Mouse (Mus musculus) intestine, postnatal 0 days (tissue): Measurements from ENCODE around the gene Cdc34b. TPM values are rescaled to one million over a fixed set of nuclear protein-coding genes. Genes with fewer than 3 reads are reported as not detected.

Experiments
- ATAC-seq: fragments of 200-750 bp; cut with Nextera tagmentation; 2 replicates; pipeline ENCODE4 v1.8.0; 2017; ENCODE audit warnings: mild to moderate bottlenecking, moderate TSS enrichment, moderate library complexity
- H3K27ac ChIP-seq: fragments of 300-500 bp; sonication (generic); 2 replicates; pipeline ENCODE4 v1.5.1; 2014; ENCODE audit warnings: mild to moderate bottlenecking, low read depth, low read length, moderate library complexity
- H3K27me3 ChIP-seq: fragments of 300-500 bp; sonication (generic); replicated peaks from 2 replicates; pipeline ENCODE4 v1.6.1; 2014; ENCODE audit warnings: low read length, mixed read lengths; ENCODE audit not compliant: control insufficient read depth, insufficient read depth
- H3K36me3 ChIP-seq: fragments of 300-500 bp; sonication (generic); 2 replicates; pipeline ENCODE4 v1.6.1; 2014; ENCODE audit warnings: mild to moderate bottlenecking, moderate library complexity; ENCODE audit not compliant: control insufficient read depth, insufficient read depth
- H3K4me1 ChIP-seq: fragments of 300-500 bp; sonication (generic); replicated peaks from 2 replicates; pipeline ENCODE4 v1.6.1; 2014; ENCODE audit warnings: antibody characterized with exemption, low read length, mixed read lengths; ENCODE audit not compliant: control insufficient read depth, insufficient read depth
- H3K4me2 ChIP-seq: fragments of 300-500 bp; sonication (generic); replicated peaks from 2 replicates; pipeline ENCODE4 v1.6.1; 2014; ENCODE audit warnings: low read depth, mild to moderate bottlenecking, moderate library complexity
- H3K4me3 ChIP-seq: fragments of 300-500 bp; sonication (generic); 2 replicates; pipeline ENCODE4 v1.5.1; 2014; ENCODE audit warnings: low read depth, low read length
- H3K9ac ChIP-seq: fragments of 300-500 bp; sonication (generic); 2 replicates; pipeline ENCODE4 v1.6.1; 2014; ENCODE audit warnings: mild to moderate bottlenecking, low read depth, low read length
- H3K9me3 ChIP-seq: fragments of 300-500 bp; sonication (generic); 2 replicates; pipeline ENCODE4 v1.6.1; 2016; ENCODE audit warnings: mixed run types; ENCODE audit not compliant: control insufficient read depth
- CTCF ChIP-seq: sonication (generic); IDR thresholded peaks from 2 replicates; pipeline ENCODE4 v1.5.1; 2016; ENCODE audit warnings: low read depth, mild to moderate bottlenecking, control low read depth, antibody characterized with exemption, moderate library complexity
- WGBS: fragments of 180-500 bp; shearing (Covaris S2); extraction: QIAGEN DNeasy Blood & Tissue Kit; methylation state at CpG from one replicate; pipeline ENCODE4 v1.1.7; 2014; 5-methylcytosine and 5-hydroxymethylcytosine counted together
- polyA plus RNA-seq: library from polyadenylated mRNA; unstranded; fragments of >200 nt; fragmentation: Nextera tagmentation; extraction: Ambion mirVana; gene quantifications from 2 replicates; pipeline ENCODE4 v1.2.1, GENCODE M21; 2015

Gene Cdc34b
- polyA plus RNA-seq, 1 experiment from 2014 or later: 0.13 TPM

DNA sequence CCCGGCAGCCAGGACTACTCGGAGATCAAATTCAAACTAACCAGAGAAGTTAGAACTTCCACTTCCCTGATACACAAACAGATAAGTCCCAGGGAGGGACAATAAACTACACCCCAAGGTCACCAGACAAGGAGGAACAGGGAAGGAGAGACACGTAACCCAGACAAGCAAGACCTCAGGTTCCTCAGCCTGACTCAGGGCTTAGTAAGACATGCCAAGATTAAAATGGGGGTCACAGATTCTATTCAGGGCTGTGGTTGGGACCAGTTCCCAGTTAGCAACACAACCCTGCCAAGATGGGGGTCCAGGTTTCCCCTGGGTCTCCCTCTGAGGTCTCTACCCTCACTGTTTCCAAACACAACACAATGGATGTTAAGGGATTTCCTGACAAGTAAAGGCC lies 18.8 kb downstream of the Cdc34b start:
- peak; percentile 71 for ATAC-seq
- peak overlapping the region; percentile 57 for H3K4me2 ChIP-seq
- H3K4me3 ChIP-seq: peak overlapping the region; percentile 26
- H3K4me1 ChIP-seq: no peaks in the 10 kb centered on the region; the same call in 1 of the 2 replicates
- H3K27me3 ChIP-seq: no peaks in the 10 kb centered on the region
- peak overlapping the region; percentile 73 for H3K27ac ChIP-seq
- no peak for TF ChIP-seq CTCF
- H3K36me3 ChIP-seq: peaks cover 13% of the 10 kb centered on the region; the same call in 1 of the 2 replicates
- 19% methylated on average over 3 of the region's 3 CpGs for WGBS
- no peaks in the 10 kb centered on the region for H3K9me3 ChIP-seq
- peak overlapping the region; percentile 22; the same call in 1 of the 2 replicates for H3K9ac ChIP-seq

DNA sequence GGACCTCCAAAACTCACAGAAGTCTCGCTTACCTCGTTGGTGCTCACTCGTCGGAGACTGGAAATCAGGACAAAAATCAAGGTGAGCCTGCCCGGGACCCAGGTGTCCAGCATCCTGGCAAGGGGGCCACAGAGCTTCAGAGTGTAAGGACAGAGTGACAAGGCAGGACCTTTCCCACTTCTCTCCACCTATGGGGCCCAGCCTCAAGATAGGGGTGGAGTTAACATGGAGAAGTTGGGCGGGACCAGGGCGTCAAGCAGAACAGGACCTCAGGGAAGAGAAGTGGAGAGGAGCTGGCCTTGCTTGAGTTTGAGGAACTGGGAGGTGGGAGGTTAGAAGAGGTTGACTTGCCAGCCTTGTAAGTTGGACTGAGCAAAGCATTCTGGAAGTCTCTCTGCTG lies 19.2 kb downstream of the Cdc34b start:
- peak; percentile 70 for ATAC-seq
- peak overlapping the region; percentile 26 for H3K4me3 ChIP-seq
- no peaks in the 10 kb centered on the region for H3K27me3 ChIP-seq
- 51% methylated on average over 7 of the region's 7 CpGs for WGBS
- peak overlapping the region; percentile 57 for H3K4me2 ChIP-seq
- H3K4me1 ChIP-seq: no peaks in the 10 kb centered on the region; the same call in 1 of the 2 replicates
- peak overlapping the region; percentile 73 for H3K27ac ChIP-seq
- peaks cover 13% of the 10 kb centered on the region; the same call in 1 of the 2 replicates for H3K36me3 ChIP-seq
- H3K9me3 ChIP-seq: no peaks in the 10 kb centered on the region
- TF ChIP-seq CTCF: no peak
- peak overlapping the region; percentile 22; the same call in 1 of the 2 replicates for H3K9ac ChIP-seq

DNA sequence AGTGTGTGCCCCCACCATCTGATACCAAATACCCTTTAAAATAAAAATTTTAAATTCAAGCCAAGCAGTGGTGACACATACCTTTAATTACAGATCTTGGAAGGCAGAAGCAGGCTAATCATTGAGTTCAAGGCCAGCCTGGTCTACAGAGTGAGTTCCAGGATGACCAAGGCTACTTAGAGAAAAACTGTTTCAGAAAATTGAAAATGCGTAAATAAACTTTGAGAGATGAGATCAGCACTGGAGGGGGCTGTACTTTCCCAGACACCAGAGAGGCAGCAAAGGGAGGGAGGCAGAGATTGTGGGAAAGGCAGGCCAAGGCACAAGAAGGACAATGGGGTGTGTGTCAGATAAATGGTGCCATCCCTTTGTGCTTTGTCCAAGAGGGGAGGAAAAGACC lies 20.7 kb downstream of the Cdc34b start:
- ATAC-seq: no peak
- Histone ChIP-seq H3K4me1 (no peaks in the 10 kb centered on the region; the same call in 1 of the 2 replicates), H3K9ac (no peak overlapping the region), H3K4me2 (no peak overlapping the region), H3K4me3 (no peak overlapping the region), H3K36me3 (peaks cover under 1% of the 10 kb centered on the region; the same call in 1 of the 2 replicates), H3K27ac (no peak overlapping the region), H3K27me3 (no peaks in the 10 kb centered on the region), H3K9me3 (no peaks in the 10 kb centered on the region)
- WGBS: 72% methylated on average over 1 of the region's 1 CpGs
- TF ChIP-seq CTCF: no peak

DNA sequence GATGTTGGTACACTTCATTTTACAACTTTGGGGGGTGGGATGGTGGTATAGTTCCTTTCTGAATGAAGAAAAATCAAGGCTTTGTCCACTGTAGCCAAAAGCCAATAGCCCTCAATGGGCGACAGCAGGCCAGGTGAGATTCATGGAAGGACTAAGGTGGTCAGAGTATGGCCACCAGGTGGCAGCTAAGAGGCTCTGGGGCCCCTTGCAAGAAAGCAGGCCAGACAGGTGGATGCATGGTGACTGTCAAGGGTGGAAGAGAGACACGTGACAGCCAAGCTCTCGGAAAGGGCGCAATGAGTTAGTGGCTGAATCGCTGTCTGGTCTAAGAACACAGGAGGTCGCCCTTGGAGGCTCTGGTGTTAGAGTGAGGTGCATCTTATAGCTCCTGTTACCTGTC lies 21.2 kb downstream of the Cdc34b start:
- no peak overlapping the region for H3K27ac ChIP-seq
- H3K4me1 ChIP-seq: no peaks in the 10 kb centered on the region; the same call in 1 of the 2 replicates
- H3K9me3 ChIP-seq: no peaks in the 10 kb centered on the region
- no peaks in the 10 kb centered on the region for H3K36me3 ChIP-seq
- H3K9ac ChIP-seq: no peak overlapping the region
- no peaks in the 10 kb centered on the region for H3K27me3 ChIP-seq
- no peak overlapping the region for H3K4me2 ChIP-seq
- peak; percentile 81 for TF ChIP-seq CTCF
- 0 out of 2 replicates have a peak, but pooled peaks have one; percentile 26 for ATAC-seq
- 21% methylated on average over 6 of the region's 6 CpGs for WGBS
- H3K4me3 ChIP-seq: no peak overlapping the region

DNA sequence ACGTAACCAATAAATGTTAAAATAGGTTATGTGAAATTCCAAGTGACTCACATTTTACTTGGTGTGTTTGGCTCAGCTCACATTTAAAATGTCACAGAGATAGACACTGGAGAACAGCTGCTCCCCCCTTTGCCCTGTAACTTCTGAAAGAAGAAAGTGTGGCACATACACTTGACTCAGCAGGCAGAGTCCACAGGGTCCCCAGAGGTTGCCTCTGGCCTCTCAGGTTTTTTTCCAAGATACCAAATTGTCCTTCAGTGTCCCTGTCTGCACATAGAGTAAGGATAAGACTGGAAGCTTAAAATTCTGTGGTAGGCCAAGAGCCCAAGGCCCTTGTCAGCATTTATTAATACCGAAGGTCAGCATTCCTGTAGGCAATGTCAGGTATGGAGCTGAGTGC lies 25.7 kb downstream of the Cdc34b start:
- H3K36me3 ChIP-seq: no peaks in the 10 kb centered on the region
- WGBS: 92% methylated on average over 2 of the region's 2 CpGs
- no peaks in the 10 kb centered on the region for H3K27me3 ChIP-seq
- H3K9me3 ChIP-seq: no peaks in the 10 kb centered on the region
- ATAC-seq: no peak
- TF ChIP-seq CTCF: no peak
- no peak overlapping the region for H3K27ac ChIP-seq
- no peaks in the 10 kb centered on the region for H3K4me1 ChIP-seq
- no peak overlapping the region for H3K4me3 ChIP-seq
- no peak overlapping the region for H3K9ac ChIP-seq
- H3K4me2 ChIP-seq: no peak overlapping the region

DNA sequence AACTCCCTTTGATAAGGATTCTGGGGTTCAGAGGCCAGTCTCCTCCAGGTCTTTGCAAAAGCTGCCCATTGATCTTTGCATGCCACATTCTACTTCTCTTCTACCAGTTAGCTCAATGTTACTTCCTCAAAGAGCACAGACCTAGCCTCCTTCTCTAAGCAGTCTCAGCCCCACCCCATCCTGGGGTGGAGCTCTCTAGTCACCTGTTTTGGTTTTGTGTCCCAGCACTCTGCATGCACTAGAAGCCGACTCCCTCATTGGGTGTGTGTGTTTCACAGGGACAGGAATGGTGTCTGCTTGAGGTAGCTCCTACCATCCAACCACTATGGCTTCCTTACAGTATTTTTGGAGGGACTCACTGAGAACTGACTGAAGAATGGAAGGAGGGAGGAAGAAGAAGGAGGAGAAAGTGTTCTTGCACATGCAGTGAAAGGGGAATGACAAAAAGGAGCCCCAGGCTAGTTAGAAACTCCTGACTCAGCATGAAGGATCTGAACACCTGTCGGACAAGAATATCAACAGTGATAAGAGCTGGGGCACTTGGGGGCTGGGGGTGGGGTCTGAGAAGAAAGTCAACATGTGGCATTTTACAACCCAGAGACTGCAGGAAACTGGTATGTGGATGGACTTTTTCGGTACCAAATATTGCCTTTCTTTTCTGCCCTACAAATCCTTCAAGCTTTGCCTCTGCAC lies 30.9 kb downstream of the Cdc34b start:
- Histone ChIP-seq H3K4me2 (no peak overlapping the region), H3K36me3 (no peaks in the 10 kb centered on the region), H3K9me3 (no peaks in the 10 kb centered on the region), H3K4me3 (no peak overlapping the region), H3K27ac (peak overlapping the region; percentile 60), H3K4me1 (no peaks in the 10 kb centered on the region), H3K9ac (no peak overlapping the region), H3K27me3 (no peaks in the 10 kb centered on the region)
- no peak for TF ChIP-seq CTCF
- peak; percentile 70 for ATAC-seq
- 36% methylated on average over 3 of the region's 3 CpGs for WGBS
